Mouse (Mus musculus) spleen, embryonic (tissue): ENCODE measurements around the gene Klra10.
"Not testable (repeated sequence)": the region's sequence is repeated elsewhere in the genome, so short reads cannot be mapped to it uniquely, and the experiment has no call there.

ENCODE experiments used
- CTCF ChIA-PET: fragments of 350-600 bp; sonication (Branson Sonifier 250); formaldehyde crosslinking; loops from one replicate; lab custom pipeline; 2022; lab: Charles Lee

The Klra10 gene

DNA sequence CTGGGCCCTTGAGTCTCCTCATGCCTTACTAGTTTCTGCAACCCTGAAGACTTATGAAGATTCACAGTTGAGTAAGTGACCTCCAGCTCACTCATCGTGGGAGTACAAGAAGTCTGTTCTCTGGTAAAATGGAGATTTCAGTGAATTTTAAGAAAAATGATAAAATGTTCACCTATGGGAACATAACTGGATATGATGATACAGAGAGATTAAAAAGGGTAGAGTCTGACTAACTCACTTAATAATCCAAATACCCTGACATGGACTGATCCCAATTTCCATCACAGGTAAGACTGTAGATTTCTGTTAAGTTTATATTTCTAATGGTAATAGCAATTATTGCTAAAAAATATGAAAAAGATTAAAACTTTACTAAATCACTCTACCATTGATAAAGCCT is at the start of gene Klra10:
Gene Klra10, minus strand, starts transcription at position 101 of the 400 bp plus-strand sequence.
- CTCF ChIA-PET, result not testable (repeated sequence)

DNA sequence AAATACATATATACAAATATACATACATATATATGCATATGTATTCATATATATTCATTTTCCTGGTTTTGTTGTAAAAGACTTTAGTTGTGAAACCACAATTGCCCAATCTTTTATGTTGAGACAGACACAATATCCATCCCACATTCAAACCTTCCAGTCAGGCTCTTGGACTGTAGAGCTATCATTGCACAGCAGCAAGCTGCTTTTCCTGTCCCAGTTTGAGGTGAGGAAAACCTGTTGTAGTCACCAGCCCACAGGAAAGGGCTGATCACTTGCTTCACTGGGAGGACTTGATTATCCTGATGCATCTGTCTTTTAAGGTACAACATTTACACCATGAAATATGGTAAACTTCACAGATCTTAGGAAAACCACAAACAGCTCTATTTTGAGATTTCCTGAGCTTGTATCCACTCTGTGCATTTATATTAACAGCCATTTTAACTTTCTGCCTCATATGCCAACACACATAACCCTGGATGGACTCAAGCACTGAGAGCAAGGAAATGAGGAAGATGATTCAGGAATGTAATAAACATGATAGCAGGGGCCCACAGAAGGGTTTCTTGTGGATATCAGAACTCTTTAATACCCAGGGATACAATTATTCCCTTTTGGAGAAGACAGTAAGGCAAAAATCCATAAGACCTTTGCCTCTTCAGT is 6.4 kb upstream of the Klra10 start:
- CTCF ChIA-PET, result no interaction called here

DNA sequence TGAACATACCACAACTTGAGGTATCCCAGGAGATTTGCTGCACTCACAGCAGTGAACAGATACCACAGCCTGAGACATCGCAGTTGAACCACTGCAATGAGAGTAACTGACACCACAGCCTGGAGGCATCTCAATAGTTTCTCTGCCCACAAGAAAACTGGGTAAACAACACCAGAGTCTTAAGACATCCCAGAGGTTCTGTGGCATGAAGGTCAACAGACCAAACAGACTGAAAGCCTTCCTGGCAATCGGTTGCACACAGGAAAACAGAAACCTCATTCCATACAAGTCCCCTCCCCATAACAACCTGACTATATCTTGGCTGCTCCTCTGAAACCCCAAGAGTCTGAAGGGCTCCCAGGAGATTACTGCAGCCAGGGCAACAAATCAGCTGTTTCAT is 26.4 kb downstream of the Klra10 start:
- CTCF ChIA-PET, result no interaction called here

DNA sequence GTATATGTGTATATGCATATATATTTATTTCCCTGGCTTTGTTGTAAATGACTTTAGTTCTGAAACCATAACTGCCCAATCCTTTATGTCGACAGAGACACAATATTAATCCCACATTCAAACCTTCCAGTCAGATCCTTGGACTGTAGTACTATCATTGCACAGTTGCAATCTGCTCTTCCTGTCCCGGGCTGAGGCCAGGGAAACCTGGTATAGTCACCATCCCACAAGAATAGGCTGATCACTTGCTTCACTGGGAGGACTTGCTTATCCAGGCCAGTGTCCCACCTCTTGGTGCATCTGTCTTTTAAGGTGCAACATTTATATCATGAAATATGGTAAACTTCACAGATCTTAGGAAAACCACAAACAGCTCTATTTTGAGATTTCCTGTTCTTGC is 44.2 kb downstream of the Klra10 start:
- CTCF ChIA-PET, result no interaction called here

DNA sequence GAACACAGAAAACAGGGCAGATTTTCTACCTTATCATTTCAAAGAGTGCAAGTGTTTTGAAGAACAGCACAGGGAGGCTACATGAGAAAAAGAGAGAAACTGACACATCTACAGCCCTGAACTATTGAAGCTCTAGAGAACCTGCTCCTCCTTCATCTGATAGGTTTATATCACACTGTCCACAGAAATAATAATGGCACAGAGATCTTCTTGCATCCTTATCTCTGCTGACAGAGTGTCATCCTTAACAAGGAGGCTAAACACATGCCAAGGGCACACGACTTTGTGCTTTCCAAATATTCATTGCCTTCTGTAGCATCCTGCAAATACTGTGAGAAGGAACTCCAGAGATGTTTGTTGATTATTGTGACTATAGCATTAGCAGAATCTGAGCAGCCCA is 45.1 kb downstream of the Klra10 start:
- CTCF ChIA-PET, result no interaction called here

DNA sequence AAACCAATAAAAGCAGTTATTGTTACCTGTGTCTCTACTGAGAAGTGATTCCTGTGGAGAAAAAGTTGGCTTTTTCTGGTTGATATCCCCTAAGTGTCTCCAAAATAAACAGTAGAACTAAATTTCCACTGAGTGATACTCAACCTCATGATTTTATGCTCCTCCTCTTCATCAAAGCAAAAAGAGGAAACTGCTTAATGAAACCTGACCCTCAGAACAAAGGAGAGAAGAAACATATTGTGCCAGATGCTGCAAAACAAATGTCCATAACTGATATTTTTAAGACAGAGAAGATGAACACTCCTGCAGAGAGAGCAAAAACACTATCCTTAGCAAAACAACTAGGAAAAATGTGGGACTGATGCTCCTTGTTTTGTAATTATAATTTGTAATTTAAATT is 48.5 kb downstream of the Klra10 start, which contains the start of gene Klra7:
Gene Klra7, minus strand, starts transcription at position 101 of the 400 bp plus-strand sequence.
- CTCF ChIA-PET, result no interaction called here
